ENCODE assay signal across 14 mouse cellular contexts in genomic region chr1:35941642-35942077, GRCm38 (mm10).
DNase-seq lines count a peak whose midpoint lies in the region; ATAC-seq and TF ChIP-seq lines count a peak whose summit lies in the region.
"Had no signal": no experiment of that assay in that cellular context is flagged by ENCODE, and none has a peak within 500 bp of the region (broad histone marks: within the 10 kb centered on the region; RNA-seq: fewer than 3 reads in every experiment).

No protein-coding gene starts in this region.

- H3K36me3 ChIP-seq in hindbrain, embryonic 10.5 days = no peaks in the 10 kb centered on the region
- no peaks in the 10 kb centered on the region for H3K36me3 ChIP-seq in hindbrain, postnatal 0 days (ENCODE audit: insufficient read depth, low read length)
- no peaks in the 10 kb centered on the region for H3K36me3 ChIP-seq in embryonic facial prominence, embryonic 14.5 days (ENCODE audit: control insufficient read depth, insufficient read depth, low read length)
- H3K36me3 ChIP-seq in hindbrain, embryonic 15.5 days = no peaks in the 10 kb centered on the region
- no peaks in the 10 kb centered on the region for H3K36me3 ChIP-seq in neural tube, embryonic 13.5 days
- H3K36me3 ChIP-seq: embryonic facial prominence, embryonic 15.5 days; G1E; limb, embryonic 15.5 days had no signal

- no peaks in the 10 kb centered on the region for H3K27me3 ChIP-seq in hindbrain, embryonic 10.5 days (ENCODE audit: insufficient read depth, poor library complexity, severe bottlenecking)
- no peaks in the 10 kb centered on the region for H3K27me3 ChIP-seq in hindbrain, postnatal 0 days (ENCODE audit: insufficient read depth, low read length)
- H3K27me3 ChIP-seq in embryonic facial prominence, embryonic 14.5 days (replicated peaks; ENCODE audit: control insufficient read depth, insufficient read depth, low read length) = no peaks in the 10 kb centered on the region
- H3K27me3 ChIP-seq in hindbrain, embryonic 15.5 days = no peaks in the 10 kb centered on the region
- no peaks in the 10 kb centered on the region for H3K27me3 ChIP-seq in neural tube, embryonic 13.5 days
- H3K27me3 ChIP-seq: embryonic facial prominence, embryonic 15.5 days; limb, embryonic 15.5 days had no signal

- H3K4me2 ChIP-seq in hindbrain, postnatal 0 days (ENCODE audit: low read depth, low read length) = no peak overlapping the region
- H3K4me2 ChIP-seq in embryonic facial prominence, embryonic 14.5 days (ENCODE audit: low read depth, low read length) = no peak overlapping the region
- H3K4me2 ChIP-seq in hindbrain, embryonic 15.5 days = no peak overlapping the region
- peak overlapping the region; percentile 3; the same call in 1 of the 2 replicates for H3K4me2 ChIP-seq in neural tube, embryonic 13.5 days
- H3K4me2 ChIP-seq: embryonic facial prominence, embryonic 15.5 days; limb, embryonic 15.5 days had no signal

- H3K9ac ChIP-seq in hindbrain, postnatal 0 days (replicated peaks; ENCODE audit: low read length) = no peak overlapping the region
- no peak overlapping the region for H3K9ac ChIP-seq in embryonic facial prominence, embryonic 14.5 days (ENCODE audit: low read depth, low read length)
- no peak overlapping the region for H3K9ac ChIP-seq in hindbrain, embryonic 15.5 days
- H3K9ac ChIP-seq in neural tube, embryonic 13.5 days = no peak overlapping the region
- H3K9ac ChIP-seq: embryonic facial prominence, embryonic 15.5 days; limb, embryonic 15.5 days had no signal

- DNase-seq in hindbrain, embryonic 10.5 days (ENCODE audit: low spot score) = no peak
- no peak for DNase-seq in hindbrain, postnatal 0 days (ENCODE audit: low spot score)
- peak; percentile 43 for DNase-seq in embryonic facial prominence, embryonic 14.5 days (ENCODE audit: low spot score)
- no peak for DNase-seq in lung, postnatal 36 days
- no peak for DNase-seq in urinary bladder, postnatal 25 days (ENCODE audit: low spot score)
- DNase-seq: adrenal gland, postnatal 10 days; cerebellum, adult 2 months had no signal

- no peaks in the 10 kb centered on the region for H3K9me3 ChIP-seq in hindbrain, embryonic 10.5 days
- no peaks in the 10 kb centered on the region for H3K9me3 ChIP-seq in hindbrain, postnatal 0 days (ENCODE audit: low read length)
- H3K9me3 ChIP-seq in embryonic facial prominence, embryonic 14.5 days (ENCODE audit: control insufficient read depth, low read length) = no peaks in the 10 kb centered on the region
- H3K9me3 ChIP-seq in hindbrain, embryonic 15.5 days = no peaks in the 10 kb centered on the region
- H3K9me3 ChIP-seq in neural tube, embryonic 13.5 days = no peaks in the 10 kb centered on the region
- H3K9me3 ChIP-seq: embryonic facial prominence, embryonic 15.5 days; G1E; limb, embryonic 15.5 days had no signal

- H3K4me1 ChIP-seq in hindbrain, embryonic 10.5 days (replicated peaks) = peaks cover 34% of the 10 kb centered on the region
- no peaks in the 10 kb centered on the region for H3K4me1 ChIP-seq in hindbrain, postnatal 0 days (ENCODE audit: insufficient read depth, low read length)
- H3K4me1 ChIP-seq in embryonic facial prominence, embryonic 14.5 days (ENCODE audit: control insufficient read depth, insufficient read depth, low read length) = peaks cover 5% of the 10 kb centered on the region; the same call in 1 of the 2 replicates
- peaks cover 10% of the 10 kb centered on the region for H3K4me1 ChIP-seq in hindbrain, embryonic 15.5 days (replicated peaks)
- H3K4me1 ChIP-seq in neural tube, embryonic 13.5 days (replicated peaks) = peaks cover 35% of the 10 kb centered on the region
- H3K4me1 ChIP-seq: embryonic facial prominence, embryonic 15.5 days had no signal

- no peak for ATAC-seq in hindbrain, postnatal 0 days
- ATAC-seq in embryonic facial prominence, embryonic 14.5 days (ENCODE audit: low read depth) = 0 out of 2 replicates have a peak, but pooled peaks have one; percentile 27
- ATAC-seq in hindbrain, embryonic 15.5 days (ENCODE audit: low FRiP score, low read depth) = peak; percentile 72; the same call in 1 of the 2 replicates
- ATAC-seq in neural tube, embryonic 13.5 days (ENCODE audit: low read depth) = peak; percentile 82
- ATAC-seq: inflammation-experienced regulatory T-cells, adult 6 months had no signal

- H3K4me3 ChIP-seq in hindbrain, embryonic 10.5 days = no peak overlapping the region
- H3K4me3 ChIP-seq in hindbrain, postnatal 0 days (ENCODE audit: low read length) = no peak overlapping the region
- no peak overlapping the region for H3K4me3 ChIP-seq in embryonic facial prominence, embryonic 14.5 days (ENCODE audit: low read depth, low read length)
- H3K4me3 ChIP-seq in hindbrain, embryonic 15.5 days = no peak overlapping the region
- H3K4me3 ChIP-seq in neural tube, embryonic 13.5 days = no peak overlapping the region
- H3K4me3 ChIP-seq: embryonic facial prominence, embryonic 15.5 days; limb, embryonic 15.5 days had no signal

- peak overlapping the region; percentile 77 for H3K27ac ChIP-seq in hindbrain, embryonic 10.5 days
- no peak overlapping the region for H3K27ac ChIP-seq in hindbrain, postnatal 0 days
- no peak overlapping the region for H3K27ac ChIP-seq in embryonic facial prominence, embryonic 14.5 days (replicated peaks; ENCODE audit: low read depth, low read length)
- H3K27ac ChIP-seq in hindbrain, embryonic 15.5 days (replicated peaks) = no peak overlapping the region
- peak overlapping the region; percentile 63 for H3K27ac ChIP-seq in neural tube, embryonic 13.5 days (replicated peaks)
- H3K27ac ChIP-seq: embryonic facial prominence, embryonic 15.5 days; limb, embryonic 15.5 days; macrophage had no signal

- TF ChIP-seq CTCF in hindbrain, postnatal 0 days (IDR thresholded peaks at IDR 0.05; ENCODE audit: low read depth) = no peak

- WGBS in hindbrain, embryonic 10.5 days = 20% methylated on average over 8 of the region's 8 CpGs
- 18% methylated on average over 8 of the region's 8 CpGs for WGBS in hindbrain, postnatal 0 days
- WGBS in embryonic facial prominence, embryonic 14.5 days = 37% methylated on average over 8 of the region's 8 CpGs
- WGBS in hindbrain, embryonic 15.5 days = 13% methylated on average over 8 of the region's 8 CpGs
- WGBS in neural tube, embryonic 13.5 days = 10% methylated on average over 8 of the region's 8 CpGs

Comparison
In these comparisons a context has a peak if more than half of its experiments do, and no peak if none do; other contexts are left out.
1. H3K27ac ChIP-seq: peak in hindbrain, embryonic 10.5 days (single experiment) and neural tube, embryonic 13.5 days (single experiment); none in hindbrain, postnatal 0 days (single experiment), embryonic facial prominence, embryonic 14.5 days (single experiment) and hindbrain, embryonic 15.5 days (single experiment).